In the genomic region with DNA sequence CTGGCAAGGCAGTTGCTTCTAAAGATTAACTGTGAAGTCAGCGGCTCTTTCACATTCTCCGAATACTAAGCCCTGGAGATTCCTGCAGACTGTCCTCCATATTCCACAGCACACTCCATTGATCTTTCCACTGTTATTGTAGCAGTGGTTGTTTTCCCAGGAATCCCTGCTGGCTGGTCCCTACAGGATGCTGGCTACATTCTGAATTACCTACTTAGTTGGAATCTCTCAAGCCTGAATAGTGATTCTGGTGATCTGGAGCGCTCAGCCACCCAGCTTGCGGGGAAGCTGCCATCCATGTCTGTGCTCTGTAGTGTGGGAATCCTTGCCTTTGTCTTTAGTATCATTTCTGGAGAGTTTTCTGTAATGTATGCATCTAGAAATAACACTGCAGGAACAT, we compare ENCODE assay signal across 10 mouse cellular contexts. TPM values are rescaled to one million over a fixed set of nuclear protein-coding genes. Genes with fewer than 3 reads are reported as not detected.
A peak's percentile ranks its signal among the peaks of the same experiment; 100 is the strongest.
DNase-seq lines count a peak whose midpoint lies in the region; ATAC-seq and TF ChIP-seq lines count a peak whose summit lies in the region.
"Had no signal": no experiment of that assay in that cellular context is flagged by ENCODE, and none has a peak within 500 bp of the region (broad histone marks: within the 10 kb centered on the region; RNA-seq: fewer than 3 reads in every experiment).

No protein-coding gene starts in this region.

- no peaks in the 10 kb centered on the region for H3K4me1 ChIP-seq in kidney, postnatal 0 days (replicated peaks; ENCODE audit: insufficient read depth, low read length)
- H3K4me1 ChIP-seq in heart, embryonic 15.5 days (replicated peaks) = peaks cover 6% of the 10 kb centered on the region
- peaks cover 10% of the 10 kb centered on the region for H3K4me1 ChIP-seq in midbrain, embryonic 15.5 days
- H3K4me1 ChIP-seq: limb, embryonic 15.5 days had no signal

- DNase-seq in cerebellum, adult 8-10 months = no peak
- peak; percentile 8 for DNase-seq in kidney, postnatal 0 days (ENCODE audit: low spot score)
- DNase-seq in kidney, adult 18-20 months = no peak
- no peak for DNase-seq in c-Kit-positive CD71-positive TER-119-positive erythroid progenitor cells, embryonic 14.5 days (ENCODE audit: low spot score)
- DNase-seq in thymus, postnatal 0 days (ENCODE audit: low spot score) = no peak

- 45% methylated on average over 4 of the region's 4 CpGs for WGBS in kidney, postnatal 0 days
- WGBS in heart, embryonic 15.5 days = 40% methylated on average over 4 of the region's 4 CpGs
- 16% methylated on average over 4 of the region's 4 CpGs for WGBS in midbrain, embryonic 15.5 days

- no peak overlapping the region for H3K9ac ChIP-seq in kidney, postnatal 0 days (ENCODE audit: low read depth, low read length)
- no peak overlapping the region for H3K9ac ChIP-seq in heart, embryonic 15.5 days
- no peak overlapping the region for H3K9ac ChIP-seq in midbrain, embryonic 15.5 days
- H3K9ac ChIP-seq: limb, embryonic 15.5 days had no signal

- H3K36me3 ChIP-seq in kidney, postnatal 0 days (ENCODE audit: insufficient read depth, low read length) = no peaks in the 10 kb centered on the region
- no peaks in the 10 kb centered on the region for H3K36me3 ChIP-seq in heart, embryonic 15.5 days
- no peaks in the 10 kb centered on the region for H3K36me3 ChIP-seq in midbrain, embryonic 15.5 days (replicated peaks)
- H3K36me3 ChIP-seq: limb, embryonic 15.5 days had no signal

- no peak for TF ChIP-seq CTCF in kidney, postnatal 0 days (IDR thresholded peaks at IDR 0.05; ENCODE audit: low read depth)

- H3K4me2 ChIP-seq in kidney, postnatal 0 days (ENCODE audit: low read length) = peak overlapping the region; percentile 26; the same call in 1 of the 2 replicates
- peak overlapping the region; percentile 45 for H3K4me2 ChIP-seq in heart, embryonic 15.5 days
- peak overlapping the region; percentile 40 for H3K4me2 ChIP-seq in midbrain, embryonic 15.5 days
- H3K4me2 ChIP-seq: limb, embryonic 15.5 days had no signal

- H3K27me3 ChIP-seq in kidney, postnatal 0 days (ENCODE audit: insufficient read depth, low read length) = no peaks in the 10 kb centered on the region
- H3K27me3 ChIP-seq in heart, embryonic 15.5 days = no peaks in the 10 kb centered on the region
- no peaks in the 10 kb centered on the region for H3K27me3 ChIP-seq in midbrain, embryonic 15.5 days (replicated peaks)
- H3K27me3 ChIP-seq: limb, embryonic 15.5 days had no signal

- no peaks in the 10 kb centered on the region for H3K9me3 ChIP-seq in kidney, postnatal 0 days (replicated peaks; ENCODE audit: low read length)
- H3K9me3 ChIP-seq in heart, embryonic 15.5 days (replicated peaks) = no peaks in the 10 kb centered on the region
- no peaks in the 10 kb centered on the region for H3K9me3 ChIP-seq in midbrain, embryonic 15.5 days
- H3K9me3 ChIP-seq: limb, embryonic 15.5 days had no signal

- no peak overlapping the region for H3K4me3 ChIP-seq in kidney, postnatal 0 days (replicated peaks; ENCODE audit: low read depth, low read length)
- peak overlapping the region; percentile 23 for H3K4me3 ChIP-seq in heart, embryonic 15.5 days
- H3K4me3 ChIP-seq in midbrain, embryonic 15.5 days = no peak overlapping the region
- H3K4me3 ChIP-seq: limb, embryonic 15.5 days had no signal

- no peak overlapping the region for H3K27ac ChIP-seq in kidney, postnatal 0 days
- 0 out of 2 replicates have a peak overlapping the region, but pooled peaks have one; percentile 25 for H3K27ac ChIP-seq in heart, embryonic 15.5 days
- H3K27ac ChIP-seq in midbrain, embryonic 15.5 days = peak overlapping the region; percentile 59
- H3K27ac ChIP-seq: limb, embryonic 15.5 days had no signal

- peak; percentile 64 for ATAC-seq in cerebellum, adult (ENCODE audit: insufficient number of reproducible peaks, low FRiP score, low TSS enrichment)
- no peak for ATAC-seq in kidney, postnatal 0 days (replicated peaks; ENCODE audit: low FRiP score, low read depth)
- ATAC-seq in heart, embryonic 15.5 days (replicated peaks; ENCODE audit: insufficient number of reproducible peaks, insufficient read depth, low FRiP score, low read depth) = no peak
- peak; percentile 55 for ATAC-seq in midbrain, embryonic 15.5 days (replicated peaks)

RNA-seq across cellular contexts. Expression of gene Csrnp3, which starts 51.5 kb away (rescaled TPM):
- 1.2 and 1.5 TPM in 2 replicates for polyA plus RNA-seq in kidney, postnatal 0 days (2015; fragmentation: Nextera tagmentation; extraction: Ambion mirVana)
- 0.64 and 1.2 TPM in 2 replicates for polyA plus RNA-seq in heart, embryonic 15.5 days (2015; fragmentation: Nextera tagmentation; extraction: Ambion mirVana)
- polyA plus RNA-seq in midbrain, embryonic 15.5 days (2015; fragmentation: Nextera tagmentation; extraction: Ambion mirVana) = 62.3 and 70.4 TPM in 2 replicates
- 0.32 and 0.34 TPM in 2 replicates for polyA plus RNA-seq in thymus, postnatal 0 days (2015; fragmentation: Nextera tagmentation; extraction: Ambion mirVana)
- polyA plus RNA-seq: spleen, adult 2 months had no signal

Comparison
In these comparisons a context has a peak if more than half of its experiments do, and no peak if none do; other contexts are left out.
1. ATAC-seq: peak in cerebellum, adult (single experiment) and midbrain, embryonic 15.5 days (single experiment); none in kidney, postnatal 0 days (single experiment) and heart, embryonic 15.5 days (single experiment).
2. RNA of gene Csrnp3, which starts 51.5 kb away (polyA plus RNA-seq): 62.3 to 70.4 TPM in midbrain, embryonic 15.5 days; 1.2 to 1.5 TPM in kidney, postnatal 0 days, 0.64 to 1.2 TPM in heart, embryonic 15.5 days and 0.32 to 0.34 TPM in thymus, postnatal 0 days; every median in the first group is over 10 times any median in the second.
3. Peak in every context shown above with its lines, with median percentiles within 50 percentile points of each other: H3K4me2 ChIP-seq.